Mouse (Mus musculus) heart, embryonic 16.5 days (tissue): ENCODE data around the gene 1700056E22Rik. TPM values are rescaled to one million over a fixed set of nuclear protein-coding genes. Genes with fewer than 3 reads are reported as not detected.

Source experiments
- ATAC-seq: fragments of 200-750 bp; cut with Nextera tagmentation; replicated peaks from 2 replicates; pipeline ENCODE4 v1.8.0; 2017; ENCODE audit warnings: moderate number of reproducible peaks; ENCODE audit not compliant: insufficient read depth, low FRiP score; ENCODE audit errors: extremely low read depth
- H3K27ac ChIP-seq: fragments of 300-500 bp; sonication (generic); 2 replicates; pipeline ENCODE4 v1.5.1; 2014; ENCODE audit warnings: mild to moderate bottlenecking, low read length, control low read depth, moderate library complexity
- H3K27me3 ChIP-seq: fragments of 300-500 bp; sonication (generic); 2 replicates; pipeline ENCODE4 v1.6.1; 2014; ENCODE audit warnings: low read length, mixed read lengths; ENCODE audit not compliant: control insufficient read depth, insufficient read depth
- H3K36me3 ChIP-seq: fragments of 300-500 bp; sonication (generic); 2 replicates; pipeline ENCODE4 v1.6.1; 2014; ENCODE audit not compliant: control insufficient read depth, insufficient read depth
- H3K4me1 ChIP-seq: fragments of 300-500 bp; sonication (generic); 2 replicates; pipeline ENCODE4 v1.6.1; 2014; ENCODE audit warnings: low read length, mixed read lengths; ENCODE audit not compliant: control insufficient read depth, insufficient read depth
- H3K4me2 ChIP-seq: fragments of 300-500 bp; sonication (generic); 2 replicates; pipeline ENCODE4 v1.6.1; 2014; ENCODE audit warnings: low read depth, mild to moderate bottlenecking, control low read depth, low read length
- H3K4me3 ChIP-seq: fragments of 300-500 bp; sonication (generic); 2 replicates; pipeline ENCODE4 v1.5.1; 2014; ENCODE audit warnings: mild to moderate bottlenecking, control low read depth, low read length
- H3K9ac ChIP-seq: fragments of 300-500 bp; sonication (generic); 2 replicates; pipeline ENCODE4 v1.6.1; 2014; ENCODE audit warnings: low read length, control low read depth
- H3K9me3 ChIP-seq: fragments of 300-500 bp; sonication (generic); replicated peaks from 2 replicates; pipeline ENCODE4 v1.6.1; 2016; ENCODE audit warnings: low read length; ENCODE audit not compliant: control insufficient read depth
- WGBS: fragments of 180-500 bp; shearing (Covaris S2); extraction: QIAGEN DNeasy Blood & Tissue Kit; methylation state at CpG from one replicate; pipeline ENCODE4 v1.1.7; 2014; 5-methylcytosine and 5-hydroxymethylcytosine counted together
- polyA plus RNA-seq: library from polyadenylated mRNA; unstranded; fragments of >200 nt; fragmentation: Nextera tagmentation; extraction: Ambion mirVana; gene quantifications from 2 replicates; pipeline ENCODE4 v1.2.1, GENCODE M21; 2015

Gene 1700056E22Rik
- polyA plus RNA-seq, 1 experiment from 2014 or later, result 2.2 TPM

GRCm38 (mm10) chr1:184043391-184043790 lies 9.3 kb upstream of the 1700056E22Rik start:
- H3K9ac ChIP-seq, result no peak overlapping the region
- H3K36me3 ChIP-seq, result 0 out of 2 replicates have a peak, but pooled peaks cover 2% of the 10 kb centered on the region
- H3K9me3 ChIP-seq, result no peaks in the 10 kb centered on the region
- 84% methylated on average over 6 of the region's 6 CpGs for WGBS
- no peak for ATAC-seq
- no peak overlapping the region for H3K4me3 ChIP-seq
- peaks cover 28% of the 10 kb centered on the region for H3K4me1 ChIP-seq
- no peak overlapping the region for H3K27ac ChIP-seq
- no peaks in the 10 kb centered on the region for H3K27me3 ChIP-seq
- no peak overlapping the region for H3K4me2 ChIP-seq

- no peak for ATAC-seq
- no peak overlapping the region for H3K4me3 ChIP-seq
- H3K4me1 ChIP-seq, result peaks cover 33% of the 10 kb centered on the region
- H3K27me3 ChIP-seq, result no peaks in the 10 kb centered on the region
- H3K9ac ChIP-seq, result peak overlapping the region; percentile 64
- peak overlapping the region; percentile 96 for H3K27ac ChIP-seq
- H3K36me3 ChIP-seq, result 0 out of 2 replicates have a peak, but pooled peaks cover 2% of the 10 kb centered on the region
- H3K4me2 ChIP-seq, result peak overlapping the region; percentile 40
- no peaks in the 10 kb centered on the region for H3K9me3 ChIP-seq
- 54% methylated on average over 9 of the region's 9 CpGs for WGBS
Observed at GRCm38 (mm10) chr1:184042745-184043144, 8.6 kb upstream of the 1700056E22Rik start.

- Histone ChIP-seq H3K27ac (peak overlapping the region; percentile 96), H3K4me2 (peak overlapping the region; percentile 49), H3K36me3 (peaks cover 8% of the 10 kb centered on the region), H3K9ac (peak overlapping the region; percentile 65), H3K4me1 (peaks cover 38% of the 10 kb centered on the region), H3K9me3 (no peaks in the 10 kb centered on the region), H3K27me3 (no peaks in the 10 kb centered on the region), H3K4me3 (0 out of 2 replicates have a peak overlapping the region, but pooled peaks have one; percentile 5)
- peak; percentile 89 for ATAC-seq
- 40% methylated on average over 9 of the region's 9 CpGs for WGBS
Observed at GRCm38 (mm10) chr1:184041778-184042573, 7.9 kb upstream of the 1700056E22Rik start.

- Histone ChIP-seq H3K36me3 (peaks cover 10% of the 10 kb centered on the region), H3K4me3 (no peak overlapping the region), H3K27ac (peak overlapping the region; percentile 96), H3K4me2 (peak overlapping the region; percentile 41), H3K27me3 (no peaks in the 10 kb centered on the region), H3K4me1 (peaks cover 49% of the 10 kb centered on the region), H3K9me3 (no peaks in the 10 kb centered on the region), H3K9ac (peak overlapping the region; percentile 65)
- 57% methylated on average over 1 of the region's 1 CpGs for WGBS
- ATAC-seq, result no peak
Observed at GRCm38 (mm10) chr1:184040906-184041305, 6.8 kb upstream of the 1700056E22Rik start.

- peak overlapping the region; percentile 96; the same call in 1 of the 2 replicates for H3K27ac ChIP-seq
- H3K9ac ChIP-seq, result no peak overlapping the region
- no peak overlapping the region for H3K4me3 ChIP-seq
- H3K4me2 ChIP-seq, result peak overlapping the region; percentile 5; the same call in 1 of the 2 replicates
- 91% methylated on average over 11 of the region's 11 CpGs for WGBS
- peaks cover 10% of the 10 kb centered on the region for H3K36me3 ChIP-seq
- H3K27me3 ChIP-seq, result no peaks in the 10 kb centered on the region
- H3K9me3 ChIP-seq, result no peaks in the 10 kb centered on the region
- peaks cover 52% of the 10 kb centered on the region for H3K4me1 ChIP-seq
- ATAC-seq, result no peak
Observed at GRCm38 (mm10) chr1:184040181-184040580, 6.1 kb upstream of the 1700056E22Rik start.

GRCm38 (mm10) chr1:184039301-184039700 lies 5.2 kb upstream of the 1700056E22Rik start:
- Histone ChIP-seq H3K27ac (no peak overlapping the region), H3K36me3 (peaks cover 10% of the 10 kb centered on the region), H3K4me1 (peaks cover 52% of the 10 kb centered on the region), H3K9ac (no peak overlapping the region), H3K4me2 (peak overlapping the region; percentile 1; the same call in 1 of the 2 replicates), H3K4me3 (no peak overlapping the region), H3K27me3 (no peaks in the 10 kb centered on the region), H3K9me3 (no peaks in the 10 kb centered on the region)
- 91% methylated on average over 10 of the region's 10 CpGs for WGBS
- ATAC-seq, result no peak

GRCm38 (mm10) chr1:184037802-184038201 lies 3.7 kb upstream of the 1700056E22Rik start:
- no peaks in the 10 kb centered on the region for H3K9me3 ChIP-seq
- no peak overlapping the region for H3K9ac ChIP-seq
- H3K4me2 ChIP-seq, result peak overlapping the region; percentile 4; the same call in 1 of the 2 replicates
- H3K36me3 ChIP-seq, result peaks cover 10% of the 10 kb centered on the region
- WGBS, result 79% methylated on average over 4 of the region's 4 CpGs
- H3K27me3 ChIP-seq, result no peaks in the 10 kb centered on the region
- no peak for ATAC-seq
- no peak overlapping the region for H3K4me3 ChIP-seq
- H3K27ac ChIP-seq, result no peak overlapping the region
- H3K4me1 ChIP-seq, result peaks cover 51% of the 10 kb centered on the region

- peak overlapping the region; percentile 69 for H3K27ac ChIP-seq
- H3K4me3 ChIP-seq, result peak overlapping the region; percentile 83
- peaks cover 39% of the 10 kb centered on the region for H3K4me1 ChIP-seq
- H3K36me3 ChIP-seq, result peaks cover 10% of the 10 kb centered on the region
- 8% methylated on average over 12 of the region's 12 CpGs for whole genome bisulfite sequencing
- no peaks in the 10 kb centered on the region for H3K27me3 ChIP-seq
- no peaks in the 10 kb centered on the region for H3K9me3 ChIP-seq
- H3K4me2 ChIP-seq, result peak overlapping the region; percentile 73
- no peak for ATAC-seq
- H3K9ac ChIP-seq, result peak overlapping the region; percentile 80
Observed at GRCm38 (mm10) chr1:184035346-184035903, 1.3 kb upstream of the 1700056E22Rik start.

- peak overlapping the region; percentile 69 for H3K27ac ChIP-seq
- no peaks in the 10 kb centered on the region for H3K9me3 ChIP-seq
- H3K4me3 ChIP-seq, result peak overlapping the region; percentile 83
- peak overlapping the region; percentile 73 for H3K4me2 ChIP-seq
- H3K36me3 ChIP-seq, result peaks cover 10% of the 10 kb centered on the region
- 0% methylated on average over 12 of the region's 12 CpGs for WGBS
- H3K27me3 ChIP-seq, result no peaks in the 10 kb centered on the region
- peak overlapping the region; percentile 80 for H3K9ac ChIP-seq
- no peak for ATAC-seq
- peaks cover 34% of the 10 kb centered on the region for H3K4me1 ChIP-seq
Observed at GRCm38 (mm10) chr1:184034741-184035181, 660 bp upstream of the 1700056E22Rik start.
